Mouse (Mus musculus) heart, embryonic 16.5 days (tissue): ENCODE results near the gene Inpp5d. TPM values are rescaled to one million over a fixed set of nuclear protein-coding genes. Genes with fewer than 3 reads are reported as not detected.

Source experiments
- ATAC-seq: fragments of 200-750 bp; cut with Nextera tagmentation; replicated peaks from 2 replicates; pipeline ENCODE4 v1.8.0; 2017; ENCODE audit warnings: moderate number of reproducible peaks; ENCODE audit not compliant: insufficient read depth, low FRiP score; ENCODE audit errors: extremely low read depth
- H3K27ac ChIP-seq: fragments of 300-500 bp; sonication (generic); 2 replicates; pipeline ENCODE4 v1.5.1; 2014; ENCODE audit warnings: mild to moderate bottlenecking, low read length, control low read depth, moderate library complexity
- H3K27me3 ChIP-seq: fragments of 300-500 bp; sonication (generic); 2 replicates; pipeline ENCODE4 v1.6.1; 2014; ENCODE audit warnings: low read length, mixed read lengths; ENCODE audit not compliant: control insufficient read depth, insufficient read depth
- H3K36me3 ChIP-seq: fragments of 300-500 bp; sonication (generic); 2 replicates; pipeline ENCODE4 v1.6.1; 2014; ENCODE audit not compliant: control insufficient read depth, insufficient read depth
- H3K4me1 ChIP-seq: fragments of 300-500 bp; sonication (generic); 2 replicates; pipeline ENCODE4 v1.6.1; 2014; ENCODE audit warnings: low read length, mixed read lengths; ENCODE audit not compliant: control insufficient read depth, insufficient read depth
- H3K4me2 ChIP-seq: fragments of 300-500 bp; sonication (generic); 2 replicates; pipeline ENCODE4 v1.6.1; 2014; ENCODE audit warnings: low read depth, mild to moderate bottlenecking, control low read depth, low read length
- H3K4me3 ChIP-seq: fragments of 300-500 bp; sonication (generic); 2 replicates; pipeline ENCODE4 v1.5.1; 2014; ENCODE audit warnings: mild to moderate bottlenecking, control low read depth, low read length
- H3K9ac ChIP-seq: fragments of 300-500 bp; sonication (generic); 2 replicates; pipeline ENCODE4 v1.6.1; 2014; ENCODE audit warnings: low read length, control low read depth
- H3K9me3 ChIP-seq: fragments of 300-500 bp; sonication (generic); replicated peaks from 2 replicates; pipeline ENCODE4 v1.6.1; 2016; ENCODE audit warnings: low read length; ENCODE audit not compliant: control insufficient read depth
- WGBS: fragments of 180-500 bp; shearing (Covaris S2); extraction: QIAGEN DNeasy Blood & Tissue Kit; methylation state at CpG from one replicate; pipeline ENCODE4 v1.1.7; 2014; 5-methylcytosine and 5-hydroxymethylcytosine counted together
- polyA plus RNA-seq: library from polyadenylated mRNA; unstranded; fragments of >200 nt; fragmentation: Nextera tagmentation; extraction: Ambion mirVana; gene quantifications from 2 replicates; pipeline ENCODE4 v1.2.1, GENCODE M21; 2015

The Inpp5d gene
- polyA plus RNA-seq, 1 experiment from 2014 or later: 6.9 TPM

DNA sequence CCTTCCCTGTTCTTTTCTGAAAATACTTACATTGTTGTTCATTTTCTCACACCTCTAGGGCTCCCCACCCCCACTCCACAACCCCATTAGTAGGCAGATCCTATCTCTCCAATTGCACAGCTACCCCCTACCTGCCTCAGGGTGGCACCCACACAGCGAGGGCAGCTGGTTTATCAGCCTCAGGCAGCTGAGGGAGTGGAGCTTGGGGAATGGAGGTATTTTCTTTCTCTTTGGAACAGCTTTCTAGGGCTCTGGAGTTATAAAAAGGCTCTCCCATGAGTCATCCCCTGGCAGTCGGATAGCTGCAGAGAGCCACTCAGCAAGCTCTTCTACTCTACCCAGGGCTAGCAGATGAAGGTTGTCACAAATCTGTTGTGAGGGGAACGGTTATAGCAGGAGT, 25.9 kb upstream of the Inpp5d start:
- H3K27ac ChIP-seq: no peak overlapping the region
- H3K36me3 ChIP-seq: no peaks in the 10 kb centered on the region
- H3K9me3 ChIP-seq: no peaks in the 10 kb centered on the region
- H3K9ac ChIP-seq: no peak overlapping the region
- no peak overlapping the region for H3K4me3 ChIP-seq
- H3K4me1 ChIP-seq: no peaks in the 10 kb centered on the region; the same call in 1 of the 2 replicates
- H3K27me3 ChIP-seq: no peaks in the 10 kb centered on the region
- no peak overlapping the region for H3K4me2 ChIP-seq
- WGBS: 36% methylated on average over 3 of the region's 3 CpGs
- ATAC-seq: no peak

DNA sequence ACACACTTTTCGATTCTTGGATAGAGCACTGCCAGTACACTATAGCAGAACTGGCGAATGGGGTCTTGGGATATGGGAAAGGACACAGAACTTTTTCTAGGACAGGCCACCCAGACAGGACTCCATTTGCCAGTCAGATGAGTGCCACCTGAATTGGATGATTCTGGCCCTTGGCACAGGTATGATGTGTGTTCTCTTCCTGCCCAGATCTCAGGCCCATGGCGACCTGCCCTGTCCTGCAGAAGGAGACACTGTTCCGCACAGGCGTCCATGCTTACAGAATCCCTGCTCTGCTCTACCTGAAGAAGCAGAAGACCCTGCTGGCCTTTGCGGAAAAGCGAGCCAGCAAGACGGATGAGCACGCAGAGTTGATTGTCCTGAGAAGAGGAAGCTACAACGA, 25.4 kb upstream of the Inpp5d start:
- Histone ChIP-seq H3K4me2 (no peak overlapping the region), H3K27me3 (no peaks in the 10 kb centered on the region), H3K27ac (no peak overlapping the region), H3K4me1 (no peaks in the 10 kb centered on the region; the same call in 1 of the 2 replicates), H3K36me3 (no peaks in the 10 kb centered on the region), H3K4me3 (no peak overlapping the region), H3K9me3 (no peaks in the 10 kb centered on the region), H3K9ac (no peak overlapping the region)
- 88% methylated on average over 10 of the region's 10 CpGs for WGBS
- no peak for ATAC-seq

DNA sequence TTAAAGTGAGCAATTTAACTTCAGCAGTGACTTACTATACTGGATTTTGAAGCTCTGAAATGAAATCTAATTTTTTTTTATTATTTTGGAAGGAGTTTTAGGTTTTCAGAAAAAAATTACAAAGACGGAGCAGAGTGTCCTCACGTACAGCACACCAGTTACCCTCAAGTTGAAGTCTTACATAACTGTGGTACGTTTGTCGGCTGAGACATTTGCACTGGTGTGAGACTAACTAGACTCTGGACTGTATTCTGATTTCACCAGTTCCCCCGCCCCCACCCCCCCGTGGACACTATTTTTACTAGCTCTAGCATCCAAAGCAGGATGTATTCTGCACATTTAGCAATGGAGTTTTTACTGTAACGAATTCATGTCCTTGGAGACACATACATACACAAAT, 19.6 kb upstream of the Inpp5d start:
- H3K36me3 ChIP-seq: no peaks in the 10 kb centered on the region
- 66% methylated on average over 7 of the region's 7 CpGs for WGBS

DNA sequence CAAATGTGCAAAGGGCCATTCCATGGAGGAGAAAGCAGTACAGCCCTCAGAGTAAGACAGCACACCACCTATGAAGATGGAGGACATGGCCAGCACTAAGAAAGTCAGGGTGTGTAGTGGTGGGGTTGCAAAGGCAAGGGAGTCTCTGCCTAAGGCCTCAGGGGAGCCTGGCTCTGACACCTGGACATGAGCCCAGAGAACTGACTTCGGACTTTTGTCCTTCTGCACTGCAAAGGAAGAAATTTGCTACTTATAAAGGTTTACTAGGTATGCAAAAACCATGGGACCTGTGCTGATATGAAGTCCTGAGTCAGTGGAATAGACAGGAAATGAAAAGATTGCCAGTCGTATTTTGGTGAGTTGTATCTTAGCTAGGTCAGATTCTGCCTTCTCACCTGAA, 18.3 kb upstream of the Inpp5d start:
- H3K36me3 ChIP-seq: no peaks in the 10 kb centered on the region
- H3K4me1 ChIP-seq: no peaks in the 10 kb centered on the region
- no peak overlapping the region for H3K9ac ChIP-seq
- no peaks in the 10 kb centered on the region for H3K27me3 ChIP-seq
- H3K4me3 ChIP-seq: no peak overlapping the region
- WGBS: 62% methylated on average over 2 of the region's 2 CpGs
- H3K4me2 ChIP-seq: no peak overlapping the region
- H3K9me3 ChIP-seq: no peaks in the 10 kb centered on the region
- no peak overlapping the region for H3K27ac ChIP-seq
- ATAC-seq: no peak

More for the DNA sequence above, 19.6 kb upstream of the Inpp5d start:
- H3K27ac ChIP-seq: no peak overlapping the region
- H3K4me3 ChIP-seq: no peak overlapping the region
- ATAC-seq: no peak
- no peaks in the 10 kb centered on the region for H3K4me1 ChIP-seq
- no peak overlapping the region for H3K4me2 ChIP-seq
- no peak overlapping the region for H3K9ac ChIP-seq
- no peaks in the 10 kb centered on the region for H3K9me3 ChIP-seq
- no peaks in the 10 kb centered on the region for H3K27me3 ChIP-seq

DNA sequence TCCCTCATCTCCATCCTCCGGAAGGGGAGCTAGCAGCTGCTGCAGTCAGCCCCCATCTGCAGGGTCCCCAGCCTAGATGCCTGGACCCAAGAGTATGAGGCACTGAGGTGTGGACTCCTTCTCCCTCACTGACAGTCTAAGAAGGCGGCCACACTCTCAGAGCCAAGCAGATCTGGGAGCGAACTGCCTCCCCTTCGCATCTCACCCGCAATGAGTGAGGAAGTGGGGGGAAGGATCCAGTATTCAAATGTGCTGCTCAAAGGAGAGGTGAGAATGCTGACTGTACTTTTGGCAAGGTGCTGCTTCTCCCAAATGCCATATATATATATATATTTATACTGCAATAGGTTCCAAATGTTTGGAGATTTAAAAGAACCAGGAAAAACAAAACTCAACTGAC, 16.7 kb upstream of the Inpp5d start:
- Histone ChIP-seq H3K9me3 (no peaks in the 10 kb centered on the region), H3K27me3 (peaks cover 2% of the 10 kb centered on the region; the same call in 1 of the 2 replicates), H3K27ac (no peak overlapping the region), H3K4me1 (no peaks in the 10 kb centered on the region), H3K4me3 (no peak overlapping the region), H3K9ac (no peak overlapping the region), H3K4me2 (no peak overlapping the region), H3K36me3 (no peaks in the 10 kb centered on the region)
- no peak for ATAC-seq
- 85% methylated on average over 5 of the region's 5 CpGs for WGBS

- Histone ChIP-seq H3K9ac (no peak overlapping the region), H3K27me3 (peaks cover 2% of the 10 kb centered on the region; the same call in 1 of the 2 replicates), H3K9me3 (no peaks in the 10 kb centered on the region), H3K36me3 (no peaks in the 10 kb centered on the region), H3K27ac (no peak overlapping the region), H3K4me3 (no peak overlapping the region), H3K4me1 (no peaks in the 10 kb centered on the region), H3K4me2 (no peak overlapping the region)
- WGBS: 77% methylated on average over 2 of the region's 2 CpGs
- ATAC-seq: no peak
These were observed 14.8 kb upstream of the Inpp5d start for GRCm38 (mm10) chr1:87605296-87605695.

- Histone ChIP-seq H3K9me3 (no peaks in the 10 kb centered on the region), H3K36me3 (no peaks in the 10 kb centered on the region), H3K27ac (no peak overlapping the region), H3K27me3 (peaks cover 2% of the 10 kb centered on the region; the same call in 1 of the 2 replicates), H3K4me2 (no peak overlapping the region), H3K4me1 (no peaks in the 10 kb centered on the region), H3K9ac (no peak overlapping the region), H3K4me3 (no peak overlapping the region)
- ATAC-seq: peak; percentile 41; the same call in 1 of the 2 replicates
- 68% methylated on average over 21 of the region's 21 CpGs for WGBS
These were observed 12.6 kb upstream of the Inpp5d start for GRCm38 (mm10) chr1:87607385-87608091.

DNA sequence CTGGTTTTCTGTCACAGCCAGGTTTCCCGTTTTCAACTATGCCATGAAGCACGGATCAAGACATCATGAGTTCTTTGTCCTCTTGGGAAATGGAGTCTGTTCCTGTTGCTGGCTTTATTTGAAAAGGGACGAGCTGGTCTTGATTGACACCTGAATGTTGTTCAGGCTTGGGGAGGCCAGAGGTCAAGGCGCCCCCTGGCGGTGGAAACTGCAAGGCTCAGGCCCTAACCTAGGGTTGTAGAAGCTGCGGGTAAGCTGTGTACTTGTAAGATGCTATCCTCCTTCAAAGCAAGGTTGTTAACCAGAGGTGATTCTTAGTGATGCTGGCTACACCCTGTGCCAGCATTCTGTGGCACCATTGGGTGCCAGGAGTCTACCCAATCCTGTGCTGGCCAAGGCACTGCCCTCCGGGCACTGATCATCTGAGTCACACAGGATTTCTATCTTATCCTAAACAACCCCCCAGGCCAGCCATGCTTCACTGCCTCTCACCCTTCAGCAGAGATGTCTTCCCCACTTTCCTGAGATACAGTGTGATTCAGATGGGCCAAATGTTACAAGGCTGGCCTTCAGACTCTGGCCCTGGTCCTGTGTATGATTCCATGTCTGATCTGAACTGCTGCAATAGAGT, 11.6 kb upstream of the Inpp5d start:
- ATAC-seq: no peak
- Histone ChIP-seq H3K4me3 (no peak overlapping the region), H3K27ac (no peak overlapping the region), H3K27me3 (peaks cover 2% of the 10 kb centered on the region; the same call in 1 of the 2 replicates), H3K36me3 (no peaks in the 10 kb centered on the region), H3K4me1 (no peaks in the 10 kb centered on the region), H3K4me2 (no peak overlapping the region), H3K9ac (no peak overlapping the region), H3K9me3 (no peaks in the 10 kb centered on the region)
- 37% methylated on average over 7 of the region's 7 CpGs for WGBS

DNA sequence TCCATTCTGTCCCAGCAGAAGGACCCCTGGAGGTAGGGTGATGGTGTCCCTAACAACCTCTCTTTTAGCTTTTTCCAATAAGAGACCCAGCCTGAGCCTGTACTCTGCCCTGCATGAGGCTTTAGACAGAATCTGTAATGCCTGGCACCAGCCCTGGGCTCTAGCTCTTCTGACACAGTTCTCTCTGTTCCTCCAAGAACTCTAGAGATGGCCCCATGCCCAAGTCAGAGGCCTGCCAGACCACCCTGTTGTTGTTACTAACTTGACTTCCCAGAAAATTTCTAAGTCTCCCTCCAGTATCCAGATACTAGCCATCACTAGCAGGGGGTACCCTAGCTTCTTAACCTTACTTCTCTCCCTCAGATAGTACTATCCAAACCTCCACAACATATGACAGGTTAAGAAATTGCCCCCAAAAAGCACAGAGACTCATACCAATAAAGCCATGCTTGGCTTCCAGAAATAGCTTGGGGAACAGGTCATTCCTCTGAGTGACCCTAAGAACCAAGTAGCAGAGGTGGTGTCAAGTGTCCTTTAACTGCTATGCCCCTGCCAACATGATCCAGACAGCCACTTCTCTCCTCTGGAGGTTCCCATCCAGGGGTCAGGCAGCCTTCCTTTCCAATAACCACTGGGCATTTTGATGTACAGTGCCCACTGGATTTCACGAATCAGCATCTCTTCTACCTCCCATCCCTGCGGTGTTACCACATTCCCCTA, 5.4 kb upstream of the Inpp5d start:
- ATAC-seq: no peak
- no peak overlapping the region for H3K4me2 ChIP-seq
- H3K9me3 ChIP-seq: no peaks in the 10 kb centered on the region
- no peaks in the 10 kb centered on the region for H3K36me3 ChIP-seq
- no peak overlapping the region for H3K27ac ChIP-seq
- H3K9ac ChIP-seq: no peak overlapping the region
- WGBS: 90% methylated on average over 2 of the region's 2 CpGs
- H3K4me1 ChIP-seq: no peaks in the 10 kb centered on the region
- no peaks in the 10 kb centered on the region for H3K27me3 ChIP-seq
- H3K4me3 ChIP-seq: no peak overlapping the region
